In genomic region chr4:47354304-47354703, GRCm38 (mm10) we compare ENCODE assay signal across 8 mouse cellular contexts. TPM values are rescaled to one million over a fixed set of nuclear protein-coding genes. Genes with fewer than 3 reads are reported as not detected.
DNase-seq lines count a peak whose midpoint lies in the region; ATAC-seq and TF ChIP-seq lines count a peak whose summit lies in the region.

No protein-coding gene starts in this region.

- peaks cover 17% of the 10 kb centered on the region; the same call in 1 of the 2 replicates for H3K4me1 ChIP-seq in kidney, postnatal 0 days (replicated peaks; ENCODE audit: insufficient read depth, low read length)
- H3K4me1 ChIP-seq in embryonic facial prominence, embryonic 14.5 days (ENCODE audit: control insufficient read depth, insufficient read depth, low read length), result peaks cover 31% of the 10 kb centered on the region
- H3K4me1 ChIP-seq in intestine, embryonic 16.5 days (ENCODE audit: control insufficient read depth, insufficient read depth, low read length), result peaks cover 5% of the 10 kb centered on the region; the same call in 1 of the 2 replicates
- H3K4me1 ChIP-seq in midbrain, postnatal 0 days (ENCODE audit: insufficient read depth, low read length), result peaks cover 5% of the 10 kb centered on the region; the same call in 1 of the 2 replicates

- H3K9ac ChIP-seq in kidney, postnatal 0 days (ENCODE audit: low read depth, low read length), result peak overlapping the region; percentile 96; the same call in 1 of the 2 replicates
- peak overlapping the region; percentile 92; the same call in 1 of the 2 replicates for H3K9ac ChIP-seq in embryonic facial prominence, embryonic 14.5 days (ENCODE audit: low read depth, low read length)
- peak overlapping the region; percentile 91 for H3K9ac ChIP-seq in intestine, embryonic 16.5 days (ENCODE audit: low read depth, low read length)
- H3K9ac ChIP-seq in midbrain, postnatal 0 days (replicated peaks; ENCODE audit: low read length, poor library complexity, severe bottlenecking), result peak overlapping the region; percentile 87; the same call in 1 of the 2 replicates

- WGBS in kidney, postnatal 0 days, result 40% methylated on average over 3 of the region's 3 CpGs
- WGBS in embryonic facial prominence, embryonic 14.5 days, result 36% methylated on average over 3 of the region's 3 CpGs
- 42% methylated on average over 3 of the region's 3 CpGs for WGBS in intestine, embryonic 16.5 days
- 28% methylated on average over 3 of the region's 3 CpGs for WGBS in midbrain, postnatal 0 days

- peak overlapping the region; percentile 74 for H3K4me3 ChIP-seq in kidney, postnatal 0 days (replicated peaks; ENCODE audit: low read depth, low read length)
- peak overlapping the region; percentile 91 for H3K4me3 ChIP-seq in embryonic facial prominence, embryonic 14.5 days (ENCODE audit: low read depth, low read length)
- peak overlapping the region; percentile 96 for H3K4me3 ChIP-seq in intestine, embryonic 16.5 days (ENCODE audit: low read length)
- H3K4me3 ChIP-seq in midbrain, postnatal 0 days (ENCODE audit: low read depth, low read length), result peak overlapping the region; percentile 88

- no peak for DNase-seq in kidney, postnatal 0 days (ENCODE audit: low spot score)
- DNase-seq in kidney, adult 9 months, result no peak
- DNase-seq in embryonic facial prominence, embryonic 14.5 days (ENCODE audit: low spot score), result no peak
- no peak for DNase-seq in midbrain, postnatal 0 days (ENCODE audit: low spot score)
- no peak for DNase-seq in B cell, adult 2 months
- no peak for DNase-seq in layer of hippocampus, adult 18-20 months (ENCODE audit: low spot score in 2 of 2)
- no peak for DNase-seq in adrenal gland, postnatal 4 days (ENCODE audit: low spot score in 2 of 2)

- no peaks in the 10 kb centered on the region for H3K9me3 ChIP-seq in kidney, postnatal 0 days (replicated peaks; ENCODE audit: low read length)
- H3K9me3 ChIP-seq in embryonic facial prominence, embryonic 14.5 days (ENCODE audit: control insufficient read depth, low read length), result no peaks in the 10 kb centered on the region
- no peaks in the 10 kb centered on the region for H3K9me3 ChIP-seq in intestine, embryonic 16.5 days (ENCODE audit: control insufficient read depth, low read length)
- no peaks in the 10 kb centered on the region for H3K9me3 ChIP-seq in midbrain, postnatal 0 days (ENCODE audit: low read length)

- ATAC-seq in kidney, postnatal 0 days (replicated peaks; ENCODE audit: low FRiP score, low read depth), result no peak
- ATAC-seq in embryonic facial prominence, embryonic 14.5 days (ENCODE audit: low read depth), result no peak
- ATAC-seq in intestine, embryonic 16.5 days, result no peak
- no peak for ATAC-seq in midbrain, postnatal 0 days (ENCODE audit: low FRiP score)

- no peaks in the 10 kb centered on the region for H3K36me3 ChIP-seq in kidney, postnatal 0 days (ENCODE audit: insufficient read depth, low read length)
- H3K36me3 ChIP-seq in embryonic facial prominence, embryonic 14.5 days (ENCODE audit: control insufficient read depth, insufficient read depth, low read length), result no peaks in the 10 kb centered on the region
- H3K36me3 ChIP-seq in intestine, embryonic 16.5 days (ENCODE audit: control insufficient read depth, insufficient read depth, low read length), result no peaks in the 10 kb centered on the region
- no peaks in the 10 kb centered on the region for H3K36me3 ChIP-seq in midbrain, postnatal 0 days (ENCODE audit: insufficient read depth, low read length)

- no peak overlapping the region for H3K27ac ChIP-seq in kidney, postnatal 0 days
- no peak overlapping the region for H3K27ac ChIP-seq in embryonic facial prominence, embryonic 14.5 days (replicated peaks; ENCODE audit: low read depth, low read length)
- H3K27ac ChIP-seq in intestine, embryonic 16.5 days (ENCODE audit: low read length), result no peak overlapping the region
- H3K27ac ChIP-seq in midbrain, postnatal 0 days (ENCODE audit: low read depth, low read length), result no peak overlapping the region

- no peaks in the 10 kb centered on the region for H3K27me3 ChIP-seq in kidney, postnatal 0 days (ENCODE audit: insufficient read depth, low read length)
- no peaks in the 10 kb centered on the region for H3K27me3 ChIP-seq in embryonic facial prominence, embryonic 14.5 days (replicated peaks; ENCODE audit: control insufficient read depth, insufficient read depth, low read length)
- H3K27me3 ChIP-seq in intestine, embryonic 16.5 days (replicated peaks; ENCODE audit: control insufficient read depth, insufficient read depth, low read length), result no peaks in the 10 kb centered on the region
- no peaks in the 10 kb centered on the region for H3K27me3 ChIP-seq in midbrain, postnatal 0 days (ENCODE audit: insufficient read depth, low read length)

- TF ChIP-seq CTCF in kidney, postnatal 0 days (IDR thresholded peaks at IDR 0.05; ENCODE audit: low read depth), result no peak
- no peak for TF ChIP-seq CTCF in midbrain, postnatal 0 days (IDR thresholded peaks at IDR 0.05)

- peak overlapping the region; percentile 100 for H3K4me2 ChIP-seq in kidney, postnatal 0 days (ENCODE audit: low read length)
- peak overlapping the region; percentile 98 for H3K4me2 ChIP-seq in embryonic facial prominence, embryonic 14.5 days (ENCODE audit: low read depth, low read length)
- H3K4me2 ChIP-seq in intestine, embryonic 16.5 days (ENCODE audit: low read depth, low read length), result peak overlapping the region; percentile 77
- peak overlapping the region; percentile 96 for H3K4me2 ChIP-seq in midbrain, postnatal 0 days (ENCODE audit: low read depth, low read length, poor library complexity, severe bottlenecking)

RNA-seq across cellular contexts. Expression of gene Tgfbr1, which starts 1.3 kb away (rescaled TPM):
- polyA plus RNA-seq in kidney, postnatal 0 days (2015; fragmentation: Nextera tagmentation; extraction: Ambion mirVana), result 25.9 and 26.2 TPM in 2 replicates
- 48.6 and 50.3 TPM in 2 replicates for polyA plus RNA-seq in embryonic facial prominence, embryonic 14.5 days (2014; fragmentation: Nextera tagmentation; extraction: Ambion mirVana)
- 17.5 and 20.6 TPM in 2 replicates for polyA plus RNA-seq in intestine, embryonic 16.5 days (2015; fragmentation: Nextera tagmentation; extraction: Ambion mirVana)
- 30.7 and 46.3 TPM in 2 replicates for total RNA-seq in midbrain, postnatal 0 days (2014; rRNA removed)
- 15.0 and 16.1 TPM in 2 replicates for polyA plus RNA-seq in midbrain, postnatal 0 days (2015; fragmentation: Nextera tagmentation; extraction: Ambion mirVana)
- 10 to 100 TPM; 21.3 to 22.7 TPM for total RNA-seq in layer of hippocampus, adult 18-20 months (2021)
- total RNA-seq in adrenal gland, postnatal 4 days (2021), result 10 to 100 TPM; 38.0 to 44.0 TPM
